Mouse (Mus musculus) lung, postnatal 36 days (tissue): ENCODE measurements around the gene Vmn2r116.
"Not testable (repeated sequence)": the region's sequence is repeated elsewhere in the genome, so short reads cannot be mapped to it uniquely, and the experiment has no call there.

Experiments
- DNase-seq: peaks from one replicate; pipeline ENCODE4 v3.0.0; 2022; ENCODE audit warnings: mixed read lengths

The Vmn2r116 gene

DNA sequence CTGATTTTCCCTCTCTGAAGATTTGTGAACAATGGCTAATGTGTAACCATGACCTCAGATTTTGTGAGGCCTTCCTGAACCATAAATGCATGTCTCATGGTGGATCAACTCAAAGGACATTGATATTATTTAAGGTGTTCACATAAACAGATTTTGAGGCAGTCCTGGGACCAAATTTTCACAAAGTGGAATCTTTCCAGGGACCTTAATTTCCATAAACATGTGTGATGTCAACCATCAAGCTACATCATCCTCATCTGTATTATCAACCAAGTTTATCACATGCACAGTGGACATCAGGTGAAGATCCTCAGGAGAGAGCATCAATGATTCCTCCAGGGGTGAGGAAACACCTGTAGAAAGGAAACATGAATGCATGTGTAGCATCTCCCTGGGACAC lies at the start of gene Vmn2r116:
Gene Vmn2r116, plus strand, starts transcription at position 301 of the 400 bp plus-strand sequence.
- not testable (repeated sequence) for DNase-seq

DNA sequence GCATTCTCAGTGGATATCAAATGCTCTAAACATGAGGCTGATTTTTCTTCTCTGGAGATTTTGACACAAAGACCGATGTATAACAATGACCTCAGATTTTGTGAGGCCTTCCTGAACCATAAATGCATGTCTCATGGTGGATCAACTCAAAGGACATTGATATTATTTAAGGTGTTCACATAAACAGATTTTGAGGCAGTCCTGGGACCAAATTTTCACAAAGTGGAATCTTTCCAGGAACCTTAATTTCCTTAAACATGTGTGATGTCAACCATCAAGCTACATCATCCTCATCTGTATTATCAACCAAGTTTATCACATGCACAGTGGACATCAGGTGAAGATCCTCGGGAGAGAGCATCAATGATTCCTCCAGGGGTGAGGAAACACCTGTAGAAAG lies 41.0 kb upstream of the Vmn2r116 start, which contains the start of gene Vmn2r115:
Gene Vmn2r115, plus strand, starts transcription at position 301 of the 400 bp plus-strand sequence.
- not testable (repeated sequence) for DNase-seq

DNA sequence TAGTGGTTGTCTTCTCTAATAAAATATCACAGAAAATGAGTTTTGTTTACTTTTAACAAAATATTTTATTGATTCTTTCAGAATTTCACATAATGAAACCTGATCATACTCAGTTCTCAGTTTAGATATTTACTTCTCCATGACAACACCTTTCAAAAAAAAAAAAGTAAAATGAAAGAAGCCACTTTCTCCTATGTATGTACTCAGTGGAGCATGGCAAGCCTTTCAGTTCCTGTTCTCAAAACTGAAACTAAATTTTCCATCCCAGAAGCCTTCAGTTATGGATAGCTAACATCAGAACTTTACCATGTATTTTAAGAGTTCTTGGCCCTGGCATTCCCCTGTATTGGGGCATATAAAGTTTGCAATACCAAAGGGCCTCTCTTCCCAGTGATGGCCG lies 32.8 kb upstream of the Vmn2r116 start:
- no peak for DNase-seq

DNA sequence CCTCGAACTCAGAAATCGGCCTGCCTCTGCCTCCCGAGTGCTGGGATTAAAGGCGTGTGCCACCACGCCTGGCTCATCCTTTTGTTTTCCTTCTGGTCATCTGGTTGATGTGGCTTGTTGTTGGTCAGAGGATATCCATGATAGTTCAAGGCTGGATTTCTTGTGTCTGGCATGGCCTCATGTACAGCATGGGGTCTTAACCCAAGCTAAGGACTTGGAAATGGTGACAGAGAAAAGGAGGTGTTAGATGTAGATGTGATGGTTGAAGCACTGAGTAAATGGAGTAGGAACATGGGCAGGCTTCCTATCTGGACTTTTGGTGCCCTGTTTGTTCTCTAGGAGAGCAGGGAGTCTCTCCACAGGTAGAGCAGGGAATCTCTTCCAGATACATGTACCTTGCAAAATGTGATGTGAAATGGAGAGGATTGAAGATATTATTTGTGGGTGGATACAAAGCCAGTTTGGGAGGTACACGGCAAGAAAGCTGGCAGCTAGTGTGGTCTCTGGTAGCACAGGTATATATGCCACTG lies 48.8 kb downstream of the Vmn2r116 start:
- DNase-seq: no peak
